In genomic region chr3:102174118-102174865, GRCm38 (mm10) we compare ENCODE assay signal across 21 mouse cellular contexts. TPM values are rescaled to one million over a fixed set of nuclear protein-coding genes. Genes with fewer than 3 reads are reported as not detected.
DNase-seq lines count a peak whose midpoint lies in the region; ATAC-seq lines count a peak whose summit lies in the region.
"Had no signal": no experiment of that assay in that cellular context is flagged by ENCODE, and none has a peak within 500 bp of the region (broad histone marks: within the 10 kb centered on the region; RNA-seq: fewer than 3 reads in every experiment).

No protein-coding gene starts in this region.

- H3K9me3 ChIP-seq in heart, embryonic 12.5 days (replicated peaks): no peaks in the 10 kb centered on the region
- no peaks in the 10 kb centered on the region for H3K9me3 ChIP-seq in hindbrain, embryonic 10.5 days
- H3K9me3 ChIP-seq in hindbrain, embryonic 13.5 days: no peaks in the 10 kb centered on the region
- H3K9me3 ChIP-seq in stomach, embryonic 15.5 days: no peaks in the 10 kb centered on the region
- H3K9me3 ChIP-seq: embryonic facial prominence, embryonic 10.5 days; forebrain, embryonic 15.5 days; limb, embryonic 12.5 days; midbrain, embryonic 12.5 days had no signal

- ATAC-seq in heart, embryonic 12.5 days (ENCODE audit: insufficient number of reproducible peaks, low FRiP score): peak; percentile 76
- no peak for ATAC-seq in hindbrain, embryonic 13.5 days (ENCODE audit: low FRiP score)
- peak; percentile 11; the same call in 1 of the 2 replicates for ATAC-seq in stomach, embryonic 15.5 days (ENCODE audit: insufficient read depth, low FRiP score, low read depth)
- ATAC-seq: CD4-positive, CD25-positive, alpha-beta regulatory T cell, adult 4 months; forebrain, embryonic 15.5 days; intestine, postnatal 0 days; liver, postnatal 0 days; lung, postnatal 0 days had no signal

- peaks cover 10% of the 10 kb centered on the region for H3K36me3 ChIP-seq in heart, embryonic 12.5 days
- no peaks in the 10 kb centered on the region for H3K36me3 ChIP-seq in hindbrain, embryonic 10.5 days
- H3K36me3 ChIP-seq in hindbrain, embryonic 13.5 days: no peaks in the 10 kb centered on the region
- no peaks in the 10 kb centered on the region for H3K36me3 ChIP-seq in stomach, embryonic 15.5 days
- H3K36me3 ChIP-seq: embryonic facial prominence, embryonic 10.5 days; forebrain, embryonic 15.5 days; limb, embryonic 12.5 days; midbrain, embryonic 12.5 days had no signal

- no peak overlapping the region for H3K4me3 ChIP-seq in heart, embryonic 12.5 days
- H3K4me3 ChIP-seq in hindbrain, embryonic 10.5 days: no peak overlapping the region
- H3K4me3 ChIP-seq in hindbrain, embryonic 13.5 days: no peak overlapping the region
- H3K4me3 ChIP-seq in stomach, embryonic 15.5 days (replicated peaks): no peak overlapping the region
- H3K4me3 ChIP-seq: embryonic facial prominence, embryonic 10.5 days; forebrain, embryonic 15.5 days; limb, embryonic 12.5 days; midbrain, embryonic 12.5 days had no signal

- H3K9ac ChIP-seq in heart, embryonic 12.5 days: 0 out of 2 replicates have a peak overlapping the region, but pooled peaks have one; percentile 14
- no peak overlapping the region for H3K9ac ChIP-seq in hindbrain, embryonic 13.5 days
- no peak overlapping the region for H3K9ac ChIP-seq in stomach, embryonic 15.5 days
- H3K9ac ChIP-seq: forebrain, embryonic 15.5 days; limb, embryonic 12.5 days; liver, postnatal 0 days; midbrain, embryonic 12.5 days had no signal

- peaks cover 62% of the 10 kb centered on the region for H3K4me1 ChIP-seq in heart, embryonic 12.5 days (replicated peaks)
- H3K4me1 ChIP-seq in hindbrain, embryonic 10.5 days (replicated peaks): peaks cover 10% of the 10 kb centered on the region
- peaks cover 13% of the 10 kb centered on the region for H3K4me1 ChIP-seq in hindbrain, embryonic 13.5 days (replicated peaks)
- H3K4me1 ChIP-seq in stomach, embryonic 15.5 days: peaks cover 19% of the 10 kb centered on the region

- H3K27ac ChIP-seq in heart, embryonic 12.5 days (ENCODE audit: poor library complexity, severe bottlenecking): peak overlapping the region; percentile 61
- H3K27ac ChIP-seq in hindbrain, embryonic 10.5 days: peak overlapping the region; percentile 29; the same call in 1 of the 2 replicates
- H3K27ac ChIP-seq in hindbrain, embryonic 13.5 days: no peak overlapping the region
- no peak overlapping the region for H3K27ac ChIP-seq in stomach, embryonic 15.5 days
- H3K27ac ChIP-seq: embryonic facial prominence, embryonic 10.5 days; forebrain, embryonic 15.5 days; midbrain, embryonic 12.5 days had no signal

- peak; percentile 42 to 67 for DNase-seq in adrenal gland, adult (ENCODE audit: inconsistent age in 2 of 2, low spot score in 1 of 2)
- no peak for DNase-seq in adrenal gland, adult 8-10 months
- DNase-seq in heart, postnatal 36 days: no peak
- no peak for DNase-seq in hindbrain, embryonic 10.5 days (ENCODE audit: low spot score)
- DNase-seq in T-cell, adult 2 months (ENCODE audit: low spot score): no peak
- DNase-seq: cerebellum, adult 11-12 months; gastrocnemius, postnatal 10 days; kidney, postnatal 4 days; liver, postnatal 0 days had no signal

- 0 out of 2 replicates have a peak overlapping the region, but pooled peaks have one; percentile 1 for H3K4me2 ChIP-seq in heart, embryonic 12.5 days
- no peak overlapping the region for H3K4me2 ChIP-seq in hindbrain, embryonic 13.5 days
- no peak overlapping the region for H3K4me2 ChIP-seq in stomach, embryonic 15.5 days
- H3K4me2 ChIP-seq: forebrain, embryonic 15.5 days; limb, embryonic 12.5 days; liver, embryonic 11.5 days; midbrain, embryonic 12.5 days had no signal

- H3K27me3 ChIP-seq in heart, embryonic 12.5 days (replicated peaks): no peaks in the 10 kb centered on the region
- peaks cover 4% of the 10 kb centered on the region; the same call in 1 of the 2 replicates for H3K27me3 ChIP-seq in hindbrain, embryonic 10.5 days (ENCODE audit: insufficient read depth, poor library complexity, severe bottlenecking)
- H3K27me3 ChIP-seq in hindbrain, embryonic 13.5 days: no peaks in the 10 kb centered on the region
- no peaks in the 10 kb centered on the region for H3K27me3 ChIP-seq in stomach, embryonic 15.5 days (replicated peaks)
- H3K27me3 ChIP-seq: forebrain, embryonic 15.5 days; limb, embryonic 12.5 days had no signal

- WGBS in heart, embryonic 12.5 days: 18% methylated on average over 8 of the region's 8 CpGs
- 78% methylated on average over 8 of the region's 8 CpGs for WGBS in hindbrain, embryonic 10.5 days
- 69% methylated on average over 8 of the region's 8 CpGs for WGBS in hindbrain, embryonic 13.5 days
- WGBS in stomach, embryonic 15.5 days: 69% methylated on average over 8 of the region's 8 CpGs

- intact Hi-C loops in heart, postnatal 36 days (cut with DNase I): no loop called here

RNA-seq across cellular contexts. Expression of gene Vangl1, which starts 30.2 kb away (rescaled TPM):
- total RNA-seq in adrenal gland, adult 8-10 months (2022): 10 to 100 TPM; 25.7 to 40.5 (median 29.8) TPM
- polyA plus RNA-seq in heart, embryonic 12.5 days (2016; fragmentation: Nextera tagmentation; extraction: Ambion mirVana): 31.0 and 31.8 TPM in 2 replicates
- 10 to 100 TPM; 10.8 to 14.2 TPM for total RNA-seq in heart, postnatal 36 days (2021)
- polyA plus RNA-seq in hindbrain, embryonic 10.5 days (2016; fragmentation: Nextera tagmentation; extraction: Ambion mirVana): 13.9 and 14.7 TPM in 2 replicates
- polyA plus RNA-seq in hindbrain, embryonic 13.5 days (2015; fragmentation: Nextera tagmentation; extraction: Ambion mirVana): 7.0 and 7.2 TPM in 2 replicates
- polyA plus RNA-seq in stomach, embryonic 15.5 days (2015; fragmentation: Nextera tagmentation; extraction: Ambion mirVana): 22.7 and 27.0 TPM in 2 replicates
- total RNA-seq: neutrophil, adult 5-6 weeks had no signal

Comparison
In these comparisons a context has a peak if more than half of its experiments do, and no peak if none do; other contexts are left out.
1. DNase-seq: peak in adrenal gland, adult (2 of 2); none in adrenal gland, adult 8-10 months (single experiment), heart, postnatal 36 days (0 of 2), hindbrain, embryonic 10.5 days (single experiment) and T-cell, adult 2 months (single experiment).
2. H3K27ac ChIP-seq: peak in heart, embryonic 12.5 days (single experiment) and hindbrain, embryonic 10.5 days (single experiment); none in hindbrain, embryonic 13.5 days (single experiment) and stomach, embryonic 15.5 days (single experiment).